Mouse (Mus musculus): ENCODE results near the gene Agpat1. TPM values are rescaled to one million over a fixed set of nuclear protein-coding genes. Genes with fewer than 3 reads are reported as not detected.

Agpat1 gene
- total RNA-seq (2014; fragmentation: Nextera tagmentation) (36.6 and 50.1 TPM in 2 replicates), total RNA-seq (2017) (19.1 and 19.3 TPM in 2 replicates)

- ATAC-seq (replicated peaks; ENCODE audit: poor library complexity, severe bottlenecking): peak; percentile 73
Observed at GRCm38 (mm10) chr17:34604061-34604508, at the start of gene Agpat1. TSS of gene Agpat1 (plus strand) at chr17:34604262.

GRCm38 (mm10) chr17:34555483-34555882 is 48.6 kb upstream of the Agpat1 start:
- ATAC-seq (replicated peaks; ENCODE audit: poor library complexity, severe bottlenecking): peak; percentile 74

- ATAC-seq (replicated peaks; ENCODE audit: poor library complexity, severe bottlenecking): no peak
Observed at GRCm38 (mm10) chr17:34556406-34556805, 47.7 kb upstream of the Agpat1 start.

GRCm38 (mm10) chr17:34557411-34557810 is 46.7 kb upstream of the Agpat1 start:
- no peak for ATAC-seq (replicated peaks; ENCODE audit: poor library complexity, severe bottlenecking)

GRCm38 (mm10) chr17:34559116-34559515 is 44.9 kb upstream of the Agpat1 start:
- no peak for ATAC-seq (replicated peaks; ENCODE audit: poor library complexity, severe bottlenecking)

GRCm38 (mm10) chr17:34559895-34560294 is 44.2 kb upstream of the Agpat1 start:
- no peak for ATAC-seq (replicated peaks; ENCODE audit: poor library complexity, severe bottlenecking)

GRCm38 (mm10) chr17:34560438-34560837 is 43.6 kb upstream of the Agpat1 start:
- no peak for ATAC-seq (replicated peaks; ENCODE audit: poor library complexity, severe bottlenecking)

GRCm38 (mm10) chr17:34561200-34561599 is 42.9 kb upstream of the Agpat1 start:
- peak; percentile 84 for ATAC-seq (replicated peaks; ENCODE audit: poor library complexity, severe bottlenecking)

- ATAC-seq (replicated peaks; ENCODE audit: poor library complexity, severe bottlenecking): no peak
Observed at GRCm38 (mm10) chr17:34562595-34562994, 41.5 kb upstream of the Agpat1 start.

GRCm38 (mm10) chr17:34563354-34563753 is 40.7 kb upstream of the Agpat1 start:
- ATAC-seq (replicated peaks; ENCODE audit: poor library complexity, severe bottlenecking): no peak

- ATAC-seq (replicated peaks; ENCODE audit: poor library complexity, severe bottlenecking): 0 out of 2 replicates have a peak, but pooled peaks have one; percentile 13
Observed at GRCm38 (mm10) chr17:34564003-34564421, 40.0 kb upstream of the Agpat1 start, which contains the start of gene Notch4. TSS of gene Notch4 (plus strand) at chr17:34564268.

- no peak for ATAC-seq (replicated peaks; ENCODE audit: poor library complexity, severe bottlenecking)
Observed at GRCm38 (mm10) chr17:34564796-34565195, 39.3 kb upstream of the Agpat1 start.

GRCm38 (mm10) chr17:34567311-34567710 is 36.8 kb upstream of the Agpat1 start:
- no peak for ATAC-seq (replicated peaks; ENCODE audit: poor library complexity, severe bottlenecking)

- ATAC-seq (replicated peaks; ENCODE audit: poor library complexity, severe bottlenecking): no peak
Observed at GRCm38 (mm10) chr17:34568421-34568820, 35.6 kb upstream of the Agpat1 start.

GRCm38 (mm10) chr17:34569919-34570318 is 34.1 kb upstream of the Agpat1 start:
- no peak for ATAC-seq (replicated peaks; ENCODE audit: poor library complexity, severe bottlenecking)

GRCm38 (mm10) chr17:34571875-34572274 is 32.2 kb upstream of the Agpat1 start:
- peak; percentile 41 for ATAC-seq (replicated peaks; ENCODE audit: poor library complexity, severe bottlenecking)

- ATAC-seq (replicated peaks; ENCODE audit: poor library complexity, severe bottlenecking): no peak
Observed at GRCm38 (mm10) chr17:34572361-34572760, 31.7 kb upstream of the Agpat1 start.

- ATAC-seq (replicated peaks; ENCODE audit: poor library complexity, severe bottlenecking): no peak
Observed at GRCm38 (mm10) chr17:34576577-34576976, 27.5 kb upstream of the Agpat1 start.

- peak; percentile 76 for ATAC-seq (replicated peaks; ENCODE audit: poor library complexity, severe bottlenecking)
Observed at GRCm38 (mm10) chr17:34578070-34578469, 26.0 kb upstream of the Agpat1 start.

GRCm38 (mm10) chr17:34582528-34582927 is 21.5 kb upstream of the Agpat1 start:
- no peak for ATAC-seq (replicated peaks; ENCODE audit: poor library complexity, severe bottlenecking)

- ATAC-seq (replicated peaks; ENCODE audit: poor library complexity, severe bottlenecking): no peak
Observed at GRCm38 (mm10) chr17:34583397-34583796, 20.7 kb upstream of the Agpat1 start.

GRCm38 (mm10) chr17:34583819-34584218 is 20.2 kb upstream of the Agpat1 start:
- ATAC-seq (replicated peaks; ENCODE audit: poor library complexity, severe bottlenecking): no peak

GRCm38 (mm10) chr17:34585121-34585520 is 18.9 kb upstream of the Agpat1 start:
- ATAC-seq (replicated peaks; ENCODE audit: poor library complexity, severe bottlenecking): no peak

Data from granulocyte monocyte progenitor cell, adult 5-6 weeks (primary cell).